Mouse (Mus musculus) bone marrow, adult 2 months (tissue): ENCODE data around the gene Acat1. TPM values are rescaled to one million over a fixed set of nuclear protein-coding genes. Genes with fewer than 3 reads are reported as not detected.

Experiments used
- H3K27ac ChIP-seq: fragments of 200-500 bp; 2 replicates; pipeline ENCODE4 v1.5.1; 2012; ENCODE audit warnings: low read depth, mild to moderate bottlenecking, control low read depth, inconsistent platforms, low read length; ENCODE audit not compliant: control insufficient read depth, poor library complexity, insufficient read depth
- H3K4me1 ChIP-seq: fragments of 200-500 bp; 2 replicates; pipeline ENCODE4 v1.6.1; 2011; ENCODE audit warnings: low read length; ENCODE audit not compliant: control insufficient read depth, insufficient read depth
- H3K4me3 ChIP-seq: fragments of 200-500 bp; replicated peaks from 2 replicates; pipeline ENCODE3; 2011; ENCODE audit warnings: mild to moderate bottlenecking, low read depth, low read length, control low read depth; ENCODE audit not compliant: control insufficient read depth
- CTCF ChIP-seq: fragments of 200-500 bp; IDR thresholded peaks from 2 replicates; pipeline ENCODE4 v1.5.1; 2011; ENCODE audit warnings: low read length, control low read depth; ENCODE audit not compliant: control insufficient read depth, insufficient read depth
- POLR2A ChIP-seq: fragments of 200-500 bp; IDR thresholded peaks from 2 replicates; pipeline ENCODE4 v1.6.1; 2011; ENCODE audit warnings: low read depth, mild to moderate bottlenecking, control low read depth, low read length, borderline replicate concordance; ENCODE audit not compliant: control insufficient read depth
- WGBS: fragments of 180-500 bp; shearing (Covaris S2); methylation state at CpG from one replicate; pipeline ENCODE4 v1.1.7; 2018; 5-methylcytosine and 5-hydroxymethylcytosine counted together
- polyA plus RNA-seq: library from polyadenylated mRNA; stranded (reverse); fragments of >200 nt; gene quantifications from 2 replicates; pipeline ENCODE4 v1.2.4, GENCODE M21; 2011; ENCODE audit warnings: low replicate concordance; ENCODE audit not compliant: missing spikeins, insufficient read depth, insufficient read length

Gene Acat1
- polyA plus RNA-seq, 1 experiment: 22.7 TPM

DNA sequence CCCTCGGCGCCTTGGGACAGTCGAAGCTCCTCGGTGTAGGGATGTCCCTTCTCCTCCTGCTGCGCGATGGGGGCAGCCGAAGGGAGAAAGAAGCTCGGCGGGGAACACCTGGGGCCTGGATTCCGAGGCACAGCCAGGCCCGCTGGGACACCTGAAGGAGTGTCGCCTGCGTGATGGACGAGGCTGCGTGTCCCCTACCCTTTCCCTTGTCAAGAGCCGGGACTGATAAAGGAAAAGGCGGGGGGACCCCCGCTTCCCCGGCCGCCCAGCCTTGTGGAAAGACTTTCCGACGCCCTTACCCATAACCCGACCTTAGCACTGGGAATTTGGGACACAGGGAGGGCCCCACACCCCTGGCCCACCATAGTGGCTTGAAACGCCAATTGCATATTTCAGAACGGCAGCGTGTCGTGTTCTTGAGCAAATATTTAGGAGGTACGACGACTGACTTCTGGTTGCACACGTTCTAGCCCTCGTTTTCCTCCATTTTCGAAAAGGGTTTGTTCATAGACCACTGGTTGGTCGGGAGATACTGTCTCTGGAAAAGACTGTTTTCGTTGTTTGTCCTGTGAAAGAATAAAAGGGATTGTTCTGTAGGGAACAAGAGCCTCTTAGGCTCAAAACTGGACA, 72.7 kb downstream of the Acat1 start:
- under 1% methylated on average over 34 of the region's 34 CpGs for WGBS
- TF ChIP-seq POLR2A (no peak), CTCF (no peak)
- H3K4me1 ChIP-seq: no peaks in the 10 kb centered on the region
- peak overlapping the region; percentile 79; the same call in 1 of the 2 replicates for H3K27ac ChIP-seq
- peak overlapping the region; percentile 96 for H3K4me3 ChIP-seq

DNA sequence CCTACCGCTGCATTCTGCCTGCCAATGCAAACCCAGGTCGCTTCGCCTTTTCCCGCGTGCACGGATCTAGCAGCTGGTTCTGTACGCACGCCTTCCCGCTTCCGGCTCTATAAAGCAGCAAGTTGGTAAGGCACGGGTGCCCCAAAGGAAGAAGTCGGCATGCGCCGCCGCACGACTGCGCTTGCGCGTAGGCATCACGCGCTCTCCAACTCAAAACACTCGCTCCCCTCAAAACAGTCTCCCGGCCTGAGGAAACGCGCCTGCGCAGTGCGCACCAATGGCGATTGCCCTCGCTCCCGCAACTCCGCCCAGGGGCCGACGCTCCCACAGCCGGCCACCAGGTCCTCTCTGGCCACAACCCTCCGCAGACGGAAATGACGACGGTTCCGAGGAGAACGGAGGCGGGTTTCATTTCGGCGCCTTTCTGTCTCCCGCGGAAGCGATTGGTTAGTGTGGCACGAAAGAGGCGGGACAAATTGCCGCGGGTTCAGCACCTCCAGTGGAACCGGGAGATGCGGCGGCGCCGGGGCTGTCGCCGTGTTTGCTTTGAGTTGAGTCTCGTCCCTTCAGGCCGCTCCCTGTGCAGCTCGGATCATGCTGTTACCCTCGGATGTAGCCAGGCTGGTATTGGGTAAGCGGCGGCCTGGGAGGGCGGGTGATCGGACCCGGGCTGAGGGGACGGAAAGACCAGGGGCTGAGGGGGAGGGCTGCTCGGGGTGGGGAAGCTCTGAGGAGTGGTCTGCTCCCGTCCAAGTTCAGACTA, 73.4 kb downstream of the Acat1 start, which contains the start of the genes Atm and Npat:
Gene Atm (minus strand): TSS at position 183 of the 763 bp plus-strand sequence.
Gene Npat (plus strand): TSS at position 490 of the 763 bp plus-strand sequence.
- no peaks in the 10 kb centered on the region for H3K4me1 ChIP-seq
- H3K4me3 ChIP-seq: peak within 1 kb of the TSS; percentile 96
- peak; percentile 6; the same call in 1 of the 2 replicates for TF ChIP-seq CTCF
- peak; percentile 77 for TF ChIP-seq POLR2A
- WGBS: under 1% methylated on average over 69 of the region's 69 CpGs
- H3K27ac ChIP-seq: peak within 1 kb of the TSS; percentile 79

DNA sequence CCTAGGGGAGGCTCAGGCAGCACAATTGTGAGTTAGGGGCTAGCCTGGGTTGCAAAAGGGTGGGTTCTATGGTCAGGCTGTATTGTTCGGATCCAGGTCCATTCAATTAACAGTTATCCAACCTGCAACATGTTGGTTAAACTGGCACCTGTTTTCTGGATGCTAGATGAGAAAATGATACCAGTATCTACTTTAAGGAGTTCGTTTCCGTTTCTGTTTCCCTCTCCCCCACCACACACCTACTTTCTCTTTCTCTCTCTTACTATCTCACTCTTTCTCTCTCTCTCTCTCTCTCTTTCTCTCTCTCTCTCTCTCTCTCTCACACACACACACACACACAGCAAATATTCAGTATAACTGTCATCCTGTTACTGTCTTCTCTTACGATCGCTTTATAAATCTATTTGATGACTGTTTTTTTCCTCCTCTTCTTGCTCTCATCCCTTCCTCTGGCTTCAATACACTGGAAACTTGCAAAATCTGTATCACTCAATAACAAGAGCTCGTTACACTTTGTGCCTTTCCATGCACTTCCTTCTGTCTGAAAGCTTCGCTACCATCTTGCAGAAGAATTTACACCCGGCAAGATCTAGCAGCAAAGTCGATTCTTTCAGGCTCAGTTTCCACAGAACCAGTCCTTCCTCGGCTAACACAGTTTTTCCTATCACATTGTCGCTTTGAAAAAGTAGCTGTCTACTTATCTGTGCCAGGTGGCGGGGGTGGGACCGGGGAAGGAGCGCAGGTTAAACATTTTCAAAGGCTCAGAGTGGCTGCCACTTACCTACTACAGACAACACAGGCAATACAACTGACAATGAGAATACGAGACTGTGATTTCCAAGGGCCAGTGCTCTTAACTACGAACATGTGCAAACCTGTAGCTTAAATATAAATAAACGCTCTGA, 74.5 kb downstream of the Acat1 start:
- H3K27ac ChIP-seq: no peak overlapping the region; the same call in 1 of the 2 replicates
- peak overlapping the region; percentile 93 for H3K4me3 ChIP-seq
- WGBS: 4% methylated on average over 17 of the region's 17 CpGs
- TF ChIP-seq POLR2A (no peak), CTCF (no peak)
- no peaks in the 10 kb centered on the region for H3K4me1 ChIP-seq

Other genes with a start within 250 kb of the Acat1 start
- gene Kdelc2, start 226.4 kb downstream of the Acat1 start, polyA plus RNA-seq: 0.79 and 2.3 TPM in 2 replicates
- gene 4930550C14Rik, start 208.1 kb downstream of the Acat1 start, polyA plus RNA-seq: 1.5 TPM in 1 of 2 replicates, not detected in the other
- gene Atm, start 73.6 kb downstream of the Acat1 start, polyA plus RNA-seq: 3.6 and 5.2 TPM in 2 replicates
- 4.9 and 5.0 TPM in 2 replicates for gene Npat, start 73.3 kb downstream of the Acat1 start, polyA plus RNA-seq
- 8.6 and 13.0 TPM in 2 replicates for gene Cul5, start 59.6 kb upstream of the Acat1 start, polyA plus RNA-seq
- 0.54 TPM in 1 of 2 replicates, not detected in the other for gene Rab39, start 95.8 kb upstream of the Acat1 start, polyA plus RNA-seq
- 0.77 and 2.9 TPM in 2 replicates for gene Slc35f2, start 161.2 kb upstream of the Acat1 start, polyA plus RNA-seq
- not detected in 2 replicates for gene Sln, start 239.8 kb upstream of the Acat1 start, polyA plus RNA-seq